Mouse (Mus musculus) adrenal gland, postnatal 10 days (tissue): ENCODE measurements around the gene Rnf157. TPM values are rescaled to one million over a fixed set of nuclear protein-coding genes. Genes with fewer than 3 reads are reported as not detected.
A peak's percentile ranks its signal among the peaks of the same experiment; 100 is the strongest.

Experiments used
- DNase-seq: peaks from one replicate; pipeline ENCODE4 v3.0.0; 2021; ENCODE audit warnings: mixed read lengths
- total RNA-seq, 2 experiments: library from RNA; stranded (reverse); gene quantifications; 2 replicates each; pipeline ENCODE4 v1.2.3; 2021

The Rnf157 gene
- total RNA-seq, 2 experiments from 2014 or later = 11.2 to 16.5 TPM

DNA sequence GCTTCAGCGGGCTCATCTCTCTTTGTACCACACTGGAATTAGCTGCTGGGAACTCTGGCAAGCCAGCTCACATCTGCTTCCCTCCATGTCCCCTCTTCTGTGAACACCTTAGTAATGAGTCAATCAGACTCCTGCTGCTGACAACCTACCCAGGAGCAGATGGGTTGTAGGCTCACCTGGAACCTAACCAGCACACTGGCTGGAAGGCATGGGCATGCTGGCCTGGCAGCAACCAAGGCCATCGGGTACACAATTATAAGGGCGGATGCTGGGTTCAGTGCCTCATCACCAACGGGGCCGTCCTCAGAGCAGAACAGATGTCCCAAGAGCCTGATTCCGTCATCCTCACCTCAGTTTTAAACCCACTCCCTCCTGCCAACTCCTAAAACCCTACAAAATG lies 114.2 kb downstream of the Rnf157 start:
- DNase-seq = no peak

DNA sequence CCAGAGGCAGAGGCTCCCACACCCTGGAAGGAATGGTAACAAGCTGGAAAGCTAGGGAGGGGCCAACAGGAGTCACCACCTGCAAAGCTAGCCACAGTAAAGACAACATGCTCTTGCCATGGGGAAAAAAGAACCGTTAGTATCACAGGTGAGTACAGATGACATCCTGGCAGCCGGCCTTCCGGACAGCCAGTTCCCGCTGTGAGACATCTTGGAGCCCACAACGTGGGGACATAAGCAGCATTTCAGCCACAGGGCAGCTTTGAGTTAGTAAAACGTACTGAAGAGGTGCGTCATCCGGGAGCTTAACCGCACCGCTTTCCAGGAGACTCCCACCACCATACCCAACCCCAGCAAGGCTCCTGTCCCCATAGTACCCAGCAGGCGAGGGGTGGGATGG lies 114.6 kb downstream of the Rnf157 start:
- DNase-seq = no peak

DNA sequence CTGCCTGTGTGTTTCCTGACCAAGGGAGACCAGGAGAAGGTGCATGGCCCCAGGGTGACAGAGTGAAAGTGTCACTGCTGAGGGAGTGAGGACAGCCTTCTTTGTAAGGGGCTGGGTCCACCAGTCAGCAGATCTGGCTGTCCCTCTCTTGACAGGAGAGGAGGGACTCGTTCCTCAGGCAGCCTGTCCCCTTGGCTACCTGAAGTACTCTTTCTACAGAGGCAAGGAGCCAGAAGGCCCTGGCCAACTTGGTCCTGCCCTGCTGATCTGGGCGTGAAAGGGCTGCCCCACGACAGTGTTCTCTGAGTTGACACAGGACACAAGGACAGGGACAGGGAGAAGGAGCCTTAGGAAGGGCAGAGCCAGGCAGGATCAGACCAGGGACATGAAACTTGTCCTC lies 115.8 kb downstream of the Rnf157 start:
- DNase-seq = no peak

DNA sequence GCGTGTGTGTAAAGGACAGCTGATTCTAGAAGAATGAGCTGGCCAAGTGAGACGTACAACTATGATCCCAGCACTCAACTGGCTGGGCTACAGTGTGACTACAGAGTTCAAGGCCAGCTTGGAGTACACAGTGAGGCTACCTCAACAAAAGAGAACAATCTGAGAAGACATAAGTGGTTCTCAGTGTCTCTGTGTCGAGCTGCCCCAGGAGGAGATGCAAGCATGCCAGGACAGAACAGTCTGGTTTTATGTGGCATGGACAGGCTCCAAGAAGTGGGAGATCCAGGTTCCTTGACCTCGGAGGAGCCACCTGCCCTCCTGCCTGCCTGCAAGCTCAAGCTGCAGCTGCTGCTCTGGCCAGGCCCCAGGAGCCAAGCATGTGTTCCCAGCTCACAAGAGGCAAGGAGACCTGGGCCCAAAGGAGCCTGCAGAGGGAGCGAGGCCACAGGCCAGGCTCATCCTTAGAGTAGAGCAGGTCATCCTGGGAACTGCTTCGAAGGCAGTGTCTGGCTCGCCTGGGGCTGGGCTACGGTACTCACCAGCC lies 116.6 kb downstream of the Rnf157 start:
- DNase-seq = no peak

DNA sequence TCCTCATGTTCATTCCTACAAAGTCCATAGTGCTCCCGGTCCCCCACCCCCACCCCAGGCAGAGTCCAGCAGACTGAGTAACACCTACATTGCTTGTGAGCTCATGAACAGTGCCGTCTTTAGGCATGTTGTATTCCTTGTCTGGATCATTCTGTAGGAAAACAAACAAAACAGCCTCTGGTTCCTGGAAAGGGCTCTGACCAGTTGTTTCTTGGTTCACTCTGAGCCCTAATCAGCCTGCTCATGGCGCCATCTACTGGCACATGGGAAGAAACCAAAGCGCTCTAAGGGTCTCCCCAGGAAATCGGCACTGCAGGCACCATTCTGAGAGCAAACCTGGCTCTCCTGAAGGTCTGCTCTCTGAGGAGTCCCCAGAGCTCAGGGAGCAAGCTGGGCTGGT lies 118.5 kb downstream of the Rnf157 start:
- peak; percentile 63 for DNase-seq

DNA sequence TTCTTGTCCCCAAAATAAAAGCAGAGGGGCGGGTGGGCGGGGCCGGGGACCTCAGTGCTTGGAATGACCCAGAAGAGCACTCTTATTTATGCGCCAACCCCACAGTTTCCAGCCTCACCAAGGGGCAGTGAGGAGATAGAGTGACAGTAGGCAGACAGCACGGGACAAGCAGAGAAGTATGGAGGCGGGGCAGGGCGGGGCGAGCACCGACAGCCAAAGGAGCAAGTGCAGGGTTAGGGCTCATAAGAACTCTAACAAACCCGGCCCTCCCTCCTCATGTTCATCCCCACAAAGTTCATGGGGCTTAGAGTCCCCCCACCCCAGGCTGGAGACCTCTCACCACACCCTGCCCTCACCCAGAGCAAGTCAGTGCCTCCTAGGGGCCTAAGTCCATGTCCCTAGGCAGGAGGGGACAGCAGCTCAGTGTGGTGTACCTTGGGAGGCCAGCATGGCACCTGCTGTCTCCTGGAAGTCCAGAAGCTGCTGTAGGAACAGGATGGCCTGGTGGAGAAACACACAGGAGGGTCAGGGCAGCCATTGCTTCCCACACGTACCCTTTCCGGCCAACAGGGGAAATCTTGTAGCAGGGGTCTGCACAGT lies 119.2 kb downstream of the Rnf157 start:
- DNase-seq = no peak

DNA sequence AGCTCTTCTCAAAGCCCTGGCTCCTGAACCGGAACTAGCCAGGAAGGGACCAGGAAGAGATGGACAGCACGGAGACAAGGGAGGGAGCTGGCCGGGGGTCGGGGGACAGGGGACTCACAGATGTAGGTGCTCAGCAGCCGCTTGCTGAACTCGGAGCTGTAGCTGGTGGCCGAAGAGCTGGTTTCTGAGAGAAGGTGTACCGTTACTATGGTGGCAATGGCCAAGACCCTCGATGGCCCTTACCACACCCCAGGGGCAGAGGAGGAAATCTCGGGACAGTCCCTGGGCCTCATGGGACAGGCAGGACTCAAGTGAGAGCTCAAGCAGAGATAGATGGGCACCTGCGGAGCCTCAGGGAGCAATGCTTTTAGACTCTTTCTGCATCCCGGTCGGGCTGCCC lies 120.4 kb downstream of the Rnf157 start:
- DNase-seq = no peak

DNA sequence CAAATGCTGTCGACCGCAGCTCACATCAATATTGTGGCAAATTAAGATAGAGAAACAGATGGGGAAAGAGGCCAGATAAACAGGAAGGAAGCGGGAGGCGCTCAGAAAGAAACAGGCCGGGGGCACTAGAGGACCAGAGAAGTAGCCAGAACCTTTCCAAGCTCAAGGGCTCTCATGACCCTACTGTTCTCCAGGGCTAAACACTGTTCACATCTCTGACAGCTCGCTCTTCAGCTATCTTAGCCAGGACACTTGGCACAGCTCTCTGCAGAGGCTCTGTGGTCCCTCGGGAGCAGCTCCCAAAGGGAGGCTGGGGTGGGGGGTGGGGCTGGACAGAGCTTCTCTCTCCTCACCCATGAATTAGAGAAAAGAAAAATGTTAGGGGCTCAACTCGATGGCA lies 122.3 kb downstream of the Rnf157 start:
- no peak for DNase-seq

DNA sequence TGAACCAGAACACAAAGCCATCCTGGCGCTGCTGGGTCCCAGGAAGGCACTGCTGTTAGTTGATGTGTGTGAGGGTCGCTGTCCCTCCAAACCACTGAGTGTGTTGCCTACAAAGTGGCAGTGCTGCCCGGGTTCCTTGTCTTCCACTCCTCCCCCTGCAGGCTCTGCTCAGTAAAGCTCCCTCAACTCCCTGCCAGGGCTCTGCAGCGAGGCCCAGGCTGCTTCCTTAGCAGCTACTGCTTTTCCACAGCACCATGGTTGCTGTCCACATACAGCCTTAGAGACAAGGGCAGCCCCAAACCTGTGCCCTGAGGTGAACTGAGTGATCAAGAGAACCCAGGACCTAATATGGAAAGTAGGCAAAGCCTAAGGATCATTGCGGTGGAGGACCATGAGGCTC lies 125.5 kb downstream of the Rnf157 start:
- DNase-seq = no peak

Other genes with a start within 250 kb of the Rnf157 start
- 10 to 100 TPM; 26.5 to 34.4 TPM for gene Fbf1, start 244.9 kb downstream of the Rnf157 start, total RNA-seq
- gene Ten1, start 214.2 kb downstream of the Rnf157 start, total RNA-seq = 10 to 100 TPM; 17.8 to 24.4 TPM
- gene Acox1, start 214.0 kb downstream of the Rnf157 start, total RNA-seq = 100 to 1,000 TPM; 177 to 242 TPM
- gene Evpl, start 175.0 kb downstream of the Rnf157 start, total RNA-seq = 1 to 10 TPM; 1.4 to 1.7 TPM
- 10 to 100 TPM; 63.3 to 64.9 TPM for gene Srp68, start 138.8 kb downstream of the Rnf157 start, total RNA-seq
- under 1 TPM; 0.15 to 0.36 TPM for gene Galr2, start 132.1 kb downstream of the Rnf157 start, total RNA-seq
- gene Exoc7, start 105.8 kb downstream of the Rnf157 start, total RNA-seq = 10 to 100 TPM; 57.0 to 70.2 TPM
- gene Foxj1, start 77.6 kb downstream of the Rnf157 start, total RNA-seq = under 1 TPM; 0.18 to 0.30 TPM
- gene Ubald2, start 21.1 kb upstream of the Rnf157 start, total RNA-seq = 10 to 100 TPM; 47.9 to 51.1 TPM
- gene Qrich2, start 53.2 kb upstream of the Rnf157 start, total RNA-seq = not detected
- 10 to 100 TPM; 68.0 to 80.1 TPM for gene Prpsap1, start 81.2 kb upstream of the Rnf157 start, total RNA-seq
- gene Sphk1, start 117.9 kb upstream of the Rnf157 start, total RNA-seq = 1 to 10 TPM; 3.0 to 5.1 TPM
- 10 to 100 TPM; 20.8 to 29.8 TPM for gene Ube2o, start 168.4 kb upstream of the Rnf157 start, total RNA-seq
- not detected for gene Aanat, start 173.4 kb upstream of the Rnf157 start, total RNA-seq
- 10 to 100 TPM; 11.1 to 14.4 TPM for gene Rhbdf2, start 214.0 kb upstream of the Rnf157 start, total RNA-seq
- gene Prcd, start 240.5 kb upstream of the Rnf157 start, total RNA-seq = 1 to 10 TPM; 4.1 to 6.0 TPM
- 10 to 100 TPM; 40.8 to 44.7 TPM for gene Cygb, start 241.3 kb upstream of the Rnf157 start, total RNA-seq